Mouse (Mus musculus): Measurements from ENCODE around the gene Lrtm1. TPM values are rescaled to one million over a fixed set of nuclear protein-coding genes. Genes with fewer than 3 reads are reported as not detected.

Lrtm1 gene
- total RNA-seq (2021): not detected

- intact Hi-C loops (cut with DNase I): no loop called here
- DNase-seq (ENCODE audit: low spot score in 2 of 2): no peak
These were observed at the start of gene Lrtm1 for GRCm38 (mm10) chr14:29017883-29018282. Gene Lrtm1 (plus strand): TSS chr14:29018208.

GRCm38 (mm10) chr14:28969247-28969646, 48.8 kb upstream of the Lrtm1 start:
- intact Hi-C loops (cut with DNase I): no loop called here
- peak; percentile 26 to 38 for DNase-seq (ENCODE audit: low spot score in 2 of 2)

- no peak for DNase-seq (ENCODE audit: low spot score in 2 of 2)
- intact Hi-C loops (cut with DNase I): no loop called here
These were observed 45.4 kb upstream of the Lrtm1 start for GRCm38 (mm10) chr14:28972620-28973019.

- DNase-seq (ENCODE audit: low spot score in 2 of 2): peak in 1 of 2 experiments; percentile 11
- intact Hi-C loops (cut with DNase I): no loop called here
These were observed 38.8 kb upstream of the Lrtm1 start for GRCm38 (mm10) chr14:28979230-28979629.

GRCm38 (mm10) chr14:28980482-28980881, 37.5 kb upstream of the Lrtm1 start:
- no peak for DNase-seq (ENCODE audit: low spot score in 2 of 2)
- intact Hi-C loops (cut with DNase I): no loop called here

- intact Hi-C loops (cut with DNase I): no loop called here
- DNase-seq (ENCODE audit: low spot score in 2 of 2): no peak
These were observed 33.7 kb upstream of the Lrtm1 start for GRCm38 (mm10) chr14:28984276-28984675.

GRCm38 (mm10) chr14:28988211-28988900, 29.7 kb upstream of the Lrtm1 start:
- no peak for DNase-seq (ENCODE audit: low spot score in 2 of 2)
- intact Hi-C loops (cut with DNase I): no loop called here

- intact Hi-C loops (cut with DNase I): no loop called here
- DNase-seq (ENCODE audit: low spot score in 2 of 2): no peak
These were observed 21.4 kb upstream of the Lrtm1 start for GRCm38 (mm10) chr14:28996569-28996968.

- no peak for DNase-seq (ENCODE audit: low spot score in 2 of 2)
- intact Hi-C loops (cut with DNase I): no loop called here
These were observed 12.7 kb upstream of the Lrtm1 start for GRCm38 (mm10) chr14:29005228-29005840.

- intact Hi-C loops (cut with DNase I): no loop called here
- DNase-seq (ENCODE audit: low spot score in 2 of 2): no peak
These were observed 8.4 kb upstream of the Lrtm1 start for GRCm38 (mm10) chr14:29009644-29010043.

GRCm38 (mm10) chr14:29013161-29013560, 4.8 kb upstream of the Lrtm1 start:
- DNase-seq (ENCODE audit: low spot score in 2 of 2): no peak
- intact Hi-C loops (cut with DNase I): no loop called here

GRCm38 (mm10) chr14:29014680-29015079, 3.3 kb upstream of the Lrtm1 start:
- no peak for DNase-seq (ENCODE audit: low spot score in 2 of 2)
- intact Hi-C loops (cut with DNase I): no loop called here

- DNase-seq (ENCODE audit: low spot score in 2 of 2): no peak
- intact Hi-C loops (cut with DNase I): no loop called here
These were observed 2.1 kb upstream of the Lrtm1 start for GRCm38 (mm10) chr14:29015896-29016295.

GRCm38 (mm10) chr14:29018316-29019000, 450 bp downstream of the Lrtm1 start:
- no peak for DNase-seq (ENCODE audit: low spot score in 2 of 2)
- intact Hi-C loops (cut with DNase I): no loop called here

GRCm38 (mm10) chr14:29021295-29021694, 3.3 kb downstream of the Lrtm1 start:
- intact Hi-C loops (cut with DNase I): no loop called here
- no peak for DNase-seq (ENCODE audit: low spot score in 2 of 2)

- intact Hi-C loops (cut with DNase I): no loop called here
These were observed 5.2 kb downstream of the Lrtm1 start for GRCm38 (mm10) chr14:29023246-29023645.

GRCm38 (mm10) chr14:29025335-29025734, 7.3 kb downstream of the Lrtm1 start:
- intact Hi-C loops (cut with DNase I): no loop called here
- no peak for DNase-seq (ENCODE audit: low spot score in 2 of 2)

More at GRCm38 (mm10) chr14:29023246-29023645, 5.2 kb downstream of the Lrtm1 start:
- no peak for DNase-seq (ENCODE audit: low spot score in 2 of 2)

- intact Hi-C loops (cut with DNase I): no loop called here
- no peak for DNase-seq (ENCODE audit: low spot score in 2 of 2)
These were observed 9.3 kb downstream of the Lrtm1 start for GRCm38 (mm10) chr14:29027276-29027675.

GRCm38 (mm10) chr14:29028391-29029106, 10.5 kb downstream of the Lrtm1 start:
- intact Hi-C loops (cut with DNase I): no loop called here
- DNase-seq (ENCODE audit: low spot score in 2 of 2): no peak

- DNase-seq (ENCODE audit: low spot score in 2 of 2): no peak
- intact Hi-C loops (cut with DNase I): no loop called here
These were observed 11.1 kb downstream of the Lrtm1 start for GRCm38 (mm10) chr14:29029107-29029469.

Measured in left cerebral cortex, postnatal 36 days (tissue).